Mouse (Mus musculus) v-Abl transformed pro-B cells (cell line): ENCODE data around the gene Hc.

Source experiments
- in situ Hi-C, 2 experiments: fragments of 400-800 bp; cut with MboI; formaldehyde crosslinking; loops; one replicate each; pipeline ENCODE4 v1.15.1; 2025; ENCODE audit not compliant: unreplicated experiment in 2 of 2

Gene Hc

GRCm38 (mm10) chr2:35060897-35061296, 341 bp downstream of the Hc start:
- in situ Hi-C loops: no loop called here

DNA sequence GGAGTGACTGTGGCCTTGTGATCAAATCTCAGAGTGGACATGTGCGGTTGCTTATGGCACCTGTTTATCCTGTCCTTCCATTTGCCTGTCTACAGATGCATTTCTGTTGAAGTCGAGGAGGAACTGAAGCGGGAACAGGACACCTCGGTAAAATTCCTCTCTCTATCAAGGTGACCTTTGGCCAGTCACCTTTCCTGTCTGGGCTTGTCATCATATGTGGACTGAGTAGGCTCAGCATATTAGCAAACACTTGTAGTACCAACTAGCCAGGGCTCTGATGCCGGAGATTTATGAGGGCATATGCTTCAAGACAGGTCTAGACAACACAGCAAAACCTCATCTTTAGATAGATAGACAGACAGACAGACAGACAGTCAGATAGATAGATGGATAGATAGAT, 982 bp downstream of the Hc start:
- in situ Hi-C loops: no loop called here

- in situ Hi-C loops: no loop called here
Observed at GRCm38 (mm10) chr2:35058325-35058724, 2.9 kb downstream of the Hc start.

- in situ Hi-C loops: no loop called here
Observed at GRCm38 (mm10) chr2:35057243-35057642, 4.0 kb downstream of the Hc start.

GRCm38 (mm10) chr2:35048851-35049250, 12.4 kb downstream of the Hc start:
- in situ Hi-C loops: loop anchor here (5.0 kb wide), 1 partner anchor 58 kb away; the partner anchor contains the start of gene Cntrl (in 2 of the 2)

- in situ Hi-C loops: loop anchor here (5.0 kb wide), 1 partner anchor 62 kb away; the partner anchor contains the start of gene Cntrl (in 2 of the 2)
Observed at GRCm38 (mm10) chr2:35044956-35045355, 16.3 kb downstream of the Hc start.

- in situ Hi-C loops: no loop called here
Observed at GRCm38 (mm10) chr2:35038580-35039375, 22.5 kb downstream of the Hc start.

GRCm38 (mm10) chr2:35024646-35025154, 36.5 kb downstream of the Hc start:
- in situ Hi-C loops: no loop called here

DNA sequence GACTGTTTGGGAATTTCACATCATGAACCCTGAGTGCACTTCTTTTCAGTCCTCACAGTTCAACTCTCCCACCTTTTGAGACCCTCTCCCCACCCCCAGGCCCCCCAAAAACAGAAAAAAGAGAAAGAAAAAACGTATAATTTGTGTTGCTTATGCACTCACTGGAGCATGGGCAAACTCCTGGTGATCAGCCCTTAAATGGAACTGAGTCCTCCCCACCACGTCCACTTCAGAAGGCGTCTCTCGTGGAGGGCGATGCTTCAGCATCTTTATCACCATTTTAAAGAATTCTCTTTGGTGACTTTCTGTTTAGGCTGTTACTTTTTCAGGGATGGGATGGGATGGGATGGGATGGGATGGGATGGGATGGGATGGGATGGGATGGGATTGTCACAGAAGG, 39.4 kb downstream of the Hc start:
- in situ Hi-C loops: no loop called here

- in situ Hi-C loops: no loop called here
Observed at GRCm38 (mm10) chr2:35015861-35016260, 45.4 kb downstream of the Hc start.

DNA sequence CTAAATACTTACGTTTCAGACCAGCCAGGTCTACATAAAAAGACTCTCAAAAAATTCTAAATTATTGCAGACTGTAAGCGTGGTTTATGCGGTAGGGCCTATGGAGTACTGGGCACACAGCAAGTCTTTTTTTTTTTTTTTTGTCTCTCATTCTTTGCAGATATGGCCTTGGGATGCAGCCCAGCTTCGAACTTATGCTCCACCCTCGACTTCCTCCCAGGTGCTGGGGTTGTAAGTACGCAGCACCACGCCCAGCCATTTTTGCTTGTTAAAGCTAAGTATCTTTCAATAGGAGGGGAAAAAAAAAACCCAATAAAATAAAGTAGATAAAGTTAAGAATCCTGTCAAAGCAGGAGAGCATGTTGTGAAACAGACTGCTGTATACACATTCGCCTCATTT, 49.6 kb downstream of the Hc start:
- in situ Hi-C loops: no loop called here

- in situ Hi-C loops: no loop called here
Observed at GRCm38 (mm10) chr2:34998956-34999355, 62.3 kb downstream of the Hc start.

GRCm38 (mm10) chr2:34996506-34996905, 64.7 kb downstream of the Hc start:
- in situ Hi-C loops: no loop called here

GRCm38 (mm10) chr2:34993696-34994356, 67.4 kb downstream of the Hc start:
- in situ Hi-C loops: no loop called here

- in situ Hi-C loops: no loop called here
Observed at GRCm38 (mm10) chr2:34992729-34993695, 68.2 kb downstream of the Hc start.

DNA sequence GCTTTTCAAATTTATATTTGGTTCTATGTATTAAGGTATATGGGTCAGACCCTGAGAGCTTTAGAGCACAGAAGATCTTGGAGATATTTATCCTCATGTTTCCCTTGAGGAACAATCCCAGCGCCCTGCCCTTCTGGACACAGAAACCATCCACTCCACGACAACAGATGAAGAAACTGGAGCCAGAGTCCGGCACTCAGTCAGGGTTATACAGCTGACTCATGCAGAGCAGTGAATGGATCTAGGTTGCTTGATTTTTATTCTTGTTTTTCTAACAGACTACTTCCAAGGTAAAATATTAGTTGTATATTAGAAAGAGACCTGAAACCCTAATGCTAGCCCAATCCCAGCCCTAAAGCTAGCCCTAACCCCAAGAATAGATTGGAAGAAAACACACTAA, 69.3 kb downstream of the Hc start:
- in situ Hi-C loops: no loop called here

DNA sequence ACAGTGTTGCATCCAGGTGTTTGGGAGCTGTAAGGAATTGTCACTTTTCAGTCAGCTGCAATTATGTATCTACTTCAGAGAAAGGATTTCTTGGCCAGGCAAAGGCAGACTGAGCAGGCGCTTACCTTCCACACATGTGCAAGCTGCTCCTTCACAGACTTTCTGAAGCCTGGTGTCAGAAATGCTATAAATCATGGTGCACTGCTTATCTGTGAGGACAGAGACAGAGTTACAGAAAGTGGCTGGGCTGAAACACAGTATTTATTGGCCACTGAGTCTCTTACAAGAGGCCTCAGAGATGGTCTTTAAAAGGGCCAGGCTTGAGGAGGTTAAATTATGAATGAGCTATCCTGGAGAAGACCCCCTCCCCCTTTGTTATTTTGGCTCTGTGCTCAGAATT, 71.5 kb downstream of the Hc start:
- in situ Hi-C loops: no loop called here

- in situ Hi-C loops: no loop called here
Observed at GRCm38 (mm10) chr2:34987595-34987994, 73.6 kb downstream of the Hc start.

DNA sequence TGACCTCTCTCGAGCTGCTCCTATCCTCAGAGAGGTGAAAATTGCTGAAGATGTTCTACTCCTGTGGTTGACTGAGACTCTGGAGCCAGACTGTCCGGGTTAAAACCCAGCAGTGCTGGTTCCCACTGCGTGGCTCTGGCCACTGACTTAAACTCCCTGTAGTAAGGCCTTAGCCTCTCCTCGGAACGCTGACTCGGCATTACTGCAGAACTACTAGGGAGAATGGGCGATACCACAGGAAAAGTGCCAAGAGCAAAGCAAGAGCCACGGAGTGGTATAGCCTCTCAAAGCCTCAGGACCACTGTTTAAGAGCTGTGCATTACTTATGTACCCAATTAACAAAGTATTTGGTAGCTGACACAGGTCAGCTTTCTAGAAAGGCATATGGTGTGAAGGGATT, 76.4 kb downstream of the Hc start:
- in situ Hi-C loops: no loop called here

DNA sequence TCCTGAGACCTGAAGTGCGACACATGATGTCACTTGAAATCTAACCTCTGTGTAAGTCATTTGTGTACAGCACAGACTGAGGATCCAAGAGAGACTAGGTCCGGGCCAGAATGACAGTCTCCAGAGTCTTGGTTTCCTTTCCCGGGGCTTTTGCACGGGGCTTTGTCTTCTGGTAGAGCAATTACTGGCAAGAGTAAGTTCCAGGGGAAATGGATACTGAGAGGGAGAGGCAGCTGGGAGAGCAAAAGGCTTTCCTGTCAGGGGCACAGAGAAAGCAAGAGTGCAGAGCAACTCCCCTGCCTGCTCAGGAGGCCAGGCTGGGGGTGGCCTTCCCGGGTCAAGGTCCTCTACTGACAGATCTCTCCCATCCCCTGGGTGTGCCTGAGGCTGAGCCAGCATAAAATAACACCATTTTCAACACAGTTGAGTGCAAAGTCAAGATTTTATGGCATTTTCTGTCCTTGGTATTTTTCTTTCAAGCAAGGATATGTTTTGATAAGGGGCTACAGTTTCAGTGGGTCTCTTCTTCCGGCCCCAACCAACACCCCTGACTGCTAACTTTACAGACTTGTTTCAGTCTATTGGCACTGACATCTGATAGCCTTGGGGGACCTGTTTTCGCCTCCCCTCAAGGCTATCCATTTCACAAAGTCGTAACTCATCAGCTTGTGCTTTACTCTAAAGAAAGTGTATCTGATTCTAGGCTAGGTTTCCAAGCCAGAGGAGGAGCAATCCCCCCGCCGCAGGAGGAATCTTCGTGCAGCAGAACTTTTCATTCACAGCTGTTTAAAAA, 78.1 kb downstream of the Hc start:
- in situ Hi-C loops: no loop called here
